Mouse (Mus musculus) C2C12 (cell line): ENCODE measurements around the gene Otub2.

Source experiments
- CEBPB ChIP-seq: IDR thresholded peaks from one replicate; pipeline ENCODE4 v1.6.1; 2011; ENCODE audit warnings: low read depth, mild to moderate bottlenecking, control low read depth, moderate library complexity
- CTCF ChIP-seq: IDR thresholded peaks from one replicate; pipeline ENCODE4 v1.5.1; 2011; ENCODE audit not compliant: control insufficient read depth, insufficient read depth, insufficient read length
- MYOD1 ChIP-seq: IDR thresholded peaks from one replicate; pipeline ENCODE4 v1.6.1; 2011; ENCODE audit warnings: low read depth; ENCODE audit not compliant: control insufficient read depth, insufficient read length

- TF ChIP-seq CTCF (no peak), MYOD1 (no peak), CEBPB (no peak)
Measured at GRCm38 (mm10) chr12:103361539-103362307, 26.8 kb upstream of the Otub2 start.
